In genomic region chr19:55940538-55941252, GRCm38 (mm10) we compare ENCODE assay signal across 7 mouse cellular contexts.
DNase-seq lines count a peak whose midpoint lies in the region; ATAC-seq lines count a peak whose summit lies in the region.

No protein-coding gene starts in this region.

- peak; percentile 83 for DNase-seq in brain, adult 2 months (ENCODE audit: low read depth, low spot score)
- DNase-seq in embryo, embryonic 10 days (ENCODE audit: low spot score): peak; percentile 52
- DNase-seq in heart, postnatal 4 days: peak; percentile 26
- peak; percentile 88 for DNase-seq in telencephalon, adult 2 months (ENCODE audit: low read depth, low spot score)
- no peak for DNase-seq in adrenal gland, postnatal 10 days
- DNase-seq in thymus, adult 18-20 months: no peak

- H3K4me1 ChIP-seq in limb, embryonic 13.5 days: peaks cover 23% of the 10 kb centered on the region

- 18% methylated on average over 11 of the region's 11 CpGs for WGBS in limb, embryonic 13.5 days

- no peaks in the 10 kb centered on the region for H3K27me3 ChIP-seq in limb, embryonic 13.5 days

- peak overlapping the region; percentile 47 for H3K4me2 ChIP-seq in limb, embryonic 13.5 days (replicated peaks)

- peak; percentile 83 for ATAC-seq in limb, embryonic 13.5 days (ENCODE audit: low FRiP score, low read depth)

- no peak overlapping the region for H3K9ac ChIP-seq in limb, embryonic 13.5 days

- H3K36me3 ChIP-seq in limb, embryonic 13.5 days: no peaks in the 10 kb centered on the region

- peak overlapping the region; percentile 85 for H3K27ac ChIP-seq in limb, embryonic 13.5 days

- H3K4me3 ChIP-seq in limb, embryonic 13.5 days: peak overlapping the region; percentile 0; the same call in 1 of the 2 replicates

- H3K9me3 ChIP-seq in limb, embryonic 13.5 days: no peaks in the 10 kb centered on the region

Comparison
In these comparisons a context has a peak if more than half of its experiments do, and no peak if none do; other contexts are left out.
1. DNase-seq: peak in brain, adult 2 months (single experiment), embryo, embryonic 10 days (single experiment), heart, postnatal 4 days (single experiment) and telencephalon, adult 2 months (single experiment); none in adrenal gland, postnatal 10 days (single experiment) and thymus, adult 18-20 months (0 of 2).